Mouse (Mus musculus) kidney, embryonic 14.5 days (tissue): ENCODE measurements around the gene Mc1r. TPM values are rescaled to one million over a fixed set of nuclear protein-coding genes. Genes with fewer than 3 reads are reported as not detected.
"Not testable (repeated sequence)": the region's sequence is repeated elsewhere in the genome, so short reads cannot be mapped to it uniquely, and the experiment has no call there.

Experiments used
- ATAC-seq: fragments of 200-750 bp; cut with Nextera tagmentation; 2 replicates; pipeline ENCODE4 v1.8.0; 2017; ENCODE audit warnings: moderate number of reproducible peaks, mild to moderate bottlenecking, moderate TSS enrichment, moderate library complexity; ENCODE audit not compliant: low FRiP score, low TSS enrichment
- H3K27ac ChIP-seq: fragments of 300-500 bp; sonication (generic); 2 replicates; pipeline ENCODE4 v1.5.1; 2014; ENCODE audit warnings: low read depth, mild to moderate bottlenecking, low read length, moderate library complexity, mixed read lengths
- H3K27me3 ChIP-seq: fragments of 300-500 bp; sonication (generic); 2 replicates; pipeline ENCODE4 v1.6.1; 2014; ENCODE audit warnings: mild to moderate bottlenecking, low read length; ENCODE audit not compliant: control insufficient read depth, insufficient read depth
- H3K36me3 ChIP-seq: fragments of 300-500 bp; sonication (generic); 2 replicates; pipeline ENCODE4 v1.6.1; 2014; ENCODE audit warnings: low read length, mixed read lengths; ENCODE audit not compliant: control insufficient read depth, insufficient read depth
- H3K4me1 ChIP-seq: fragments of 300-500 bp; sonication (generic); 2 replicates; pipeline ENCODE4 v1.6.1; 2014; ENCODE audit warnings: low read length, mixed read lengths; ENCODE audit not compliant: control insufficient read depth, insufficient read depth
- H3K4me2 ChIP-seq: fragments of 300-500 bp; sonication (generic); replicated peaks from 2 replicates; pipeline ENCODE4 v1.6.1; 2014; ENCODE audit warnings: low read depth, mild to moderate bottlenecking, low read length
- H3K4me3 ChIP-seq: fragments of 300-500 bp; sonication (generic); 2 replicates; pipeline ENCODE4 v1.5.1; 2014; ENCODE audit warnings: mild to moderate bottlenecking, low read length
- H3K9ac ChIP-seq: fragments of 300-500 bp; sonication (generic); 2 replicates; pipeline ENCODE4 v1.6.1; 2014; ENCODE audit warnings: low read depth, mild to moderate bottlenecking, low read length, moderate library complexity
- H3K9me3 ChIP-seq: fragments of 300-500 bp; sonication (generic); 2 replicates; pipeline ENCODE4 v1.6.1; 2016; ENCODE audit warnings: low read length; ENCODE audit not compliant: control insufficient read depth
- WGBS: fragments of 180-500 bp; shearing (Covaris S2); extraction: QIAGEN DNeasy Blood & Tissue Kit; methylation state at CpG from one replicate; pipeline ENCODE4 v1.1.7; 2014; 5-methylcytosine and 5-hydroxymethylcytosine counted together
- polyA plus RNA-seq: library from polyadenylated mRNA; unstranded; fragments of >200 nt; fragmentation: Nextera tagmentation; extraction: Ambion mirVana; gene quantifications from 2 replicates; pipeline ENCODE4 v1.2.1, GENCODE M21; 2014

Gene Mc1r
- polyA plus RNA-seq, 1 experiment from 2014 or later = not detected

GRCm38 (mm10) chr8:123451747-123452146, 44.8 kb downstream of the Mc1r start:
- H3K4me2 ChIP-seq, H3K27ac ChIP-seq, H3K9ac ChIP-seq, ATAC-seq, H3K4me3 ChIP-seq, H3K27me3 ChIP-seq, H3K9me3 ChIP-seq, H3K4me1 ChIP-seq: not testable (repeated sequence)
- peaks cover 34% of the 10 kb centered on the region for H3K36me3 ChIP-seq
- WGBS = 95% methylated on average over 12 of the region's 12 CpGs

GRCm38 (mm10) chr8:123452149-123452548, 45.2 kb downstream of the Mc1r start:
- WGBS = 67% methylated on average over 4 of the region's 4 CpGs
- ATAC-seq = no peak
- H3K36me3 ChIP-seq = peaks cover 34% of the 10 kb centered on the region

GRCm38 (mm10) chr8:123453291-123453690, 46.4 kb downstream of the Mc1r start:
- no peak for ATAC-seq
- Histone ChIP-seq H3K27me3 (no peaks in the 10 kb centered on the region), H3K4me2 (no peak overlapping the region), H3K9me3 (no peaks in the 10 kb centered on the region), H3K4me3 (no peak overlapping the region), H3K9ac (no peak overlapping the region), H3K4me1 (no peaks in the 10 kb centered on the region), H3K36me3 (peaks cover 41% of the 10 kb centered on the region), H3K27ac (no peak overlapping the region)
- 73% methylated on average over 7 of the region's 7 CpGs for WGBS

More at GRCm38 (mm10) chr8:123452149-123452548, 45.2 kb downstream of the Mc1r start:
- Histone ChIP-seq H3K9ac (no peak overlapping the region), H3K4me3 (no peak overlapping the region), H3K4me1 (no peaks in the 10 kb centered on the region), H3K27me3 (no peaks in the 10 kb centered on the region), H3K9me3 (no peaks in the 10 kb centered on the region), H3K27ac (no peak overlapping the region), H3K4me2 (no peak overlapping the region)

- Histone ChIP-seq H3K4me1 (no peaks in the 10 kb centered on the region), H3K9ac (no peak overlapping the region), H3K4me3 (no peak overlapping the region), H3K36me3 (peaks cover 44% of the 10 kb centered on the region), H3K27me3 (no peaks in the 10 kb centered on the region), H3K27ac (no peak overlapping the region), H3K9me3 (no peaks in the 10 kb centered on the region), H3K4me2 (no peak overlapping the region)
- ATAC-seq = no peak
- WGBS = 78% methylated on average over 5 of the region's 5 CpGs
These were observed 47.0 kb downstream of the Mc1r start for GRCm38 (mm10) chr8:123453951-123454350.

- WGBS = 94% methylated on average over 6 of the region's 6 CpGs
- Histone ChIP-seq H3K36me3 (peaks cover 49% of the 10 kb centered on the region), H3K4me3 (no peak overlapping the region), H3K9me3 (no peaks in the 10 kb centered on the region), H3K27ac (no peak overlapping the region), H3K9ac (no peak overlapping the region), H3K4me2 (no peak overlapping the region), H3K4me1 (no peaks in the 10 kb centered on the region), H3K27me3 (no peaks in the 10 kb centered on the region)
- ATAC-seq = no peak
These were observed 47.7 kb downstream of the Mc1r start for GRCm38 (mm10) chr8:123454559-123454958.

Other genes with a start within 250 kb of the Mc1r start
- 8.3 and 8.7 TPM in 2 replicates for gene Sult5a1, start 248.8 kb upstream of the Mc1r start, polyA plus RNA-seq
- 0.61 and 0.99 TPM in 2 replicates for gene Dpep1, start 220.9 kb upstream of the Mc1r start, polyA plus RNA-seq
- 78.5 and 85.2 TPM in 2 replicates for gene Chmp1a, start 194.3 kb upstream of the Mc1r start, polyA plus RNA-seq
- gene Spata33, start 194.3 kb upstream of the Mc1r start, polyA plus RNA-seq = 5.1 and 5.8 TPM in 2 replicates
- 33.5 and 36.4 TPM in 2 replicates for gene Cdk10, start 182.3 kb upstream of the Mc1r start, polyA plus RNA-seq
- 2.2 and 3.2 TPM in 2 replicates for gene Spata2l, start 170.9 kb upstream of the Mc1r start, polyA plus RNA-seq
- 17.2 and 20.4 TPM in 2 replicates for gene Zfp276, start 152.9 kb upstream of the Mc1r start, polyA plus RNA-seq
- 18.0 and 25.9 TPM in 2 replicates for gene Vps9d1, start 152.8 kb upstream of the Mc1r start, polyA plus RNA-seq
- 48.7 and 49.9 TPM in 2 replicates for gene Fanca, start 88.5 kb upstream of the Mc1r start, polyA plus RNA-seq
- 2.2 and 3.9 TPM in 2 replicates for gene Spire2, start 74.4 kb upstream of the Mc1r start, polyA plus RNA-seq
- 115 and 157 TPM in 2 replicates for gene Tcf25, start 33.4 kb upstream of the Mc1r start, polyA plus RNA-seq
- 1.2 and 1.9 TPM in 2 replicates for gene Tubb3, start 4.3 kb downstream of the Mc1r start, polyA plus RNA-seq
- gene Def8, start 16.4 kb downstream of the Mc1r start, polyA plus RNA-seq = 24.2 and 35.7 TPM in 2 replicates
- gene Afg3l1, start 70.8 kb downstream of the Mc1r start, polyA plus RNA-seq = 36.2 and 43.2 TPM in 2 replicates
- gene Dbndd1, start 108.4 kb downstream of the Mc1r start, polyA plus RNA-seq = 3.4 and 4.8 TPM in 2 replicates
- 32.9 and 36.2 TPM in 2 replicates for gene Gas8, start 111.7 kb downstream of the Mc1r start, polyA plus RNA-seq
- 9.8 and 11.2 TPM in 2 replicates for gene Rhou, start 246.8 kb downstream of the Mc1r start, polyA plus RNA-seq